Mouse (Mus musculus) midbrain, embryonic 11.5 days (tissue): Measurements from ENCODE around the gene Pkd1. TPM values are rescaled to one million over a fixed set of nuclear protein-coding genes. Genes with fewer than 3 reads are reported as not detected.

Experiments used
- ATAC-seq: fragments of 200-750 bp; cut with Nextera tagmentation; 2 replicates; pipeline ENCODE4 v1.8.0; 2017; ENCODE audit warnings: moderate TSS enrichment, moderate library complexity; ENCODE audit not compliant: low FRiP score
- DNase-seq: peaks from one replicate; pipeline ENCODE4 v3.0.0; 2015; ENCODE audit warnings: low spot score; ENCODE audit errors: missing footprints
- H3K27ac ChIP-seq: fragments of 300-500 bp; sonication (generic); 2 replicates; pipeline ENCODE4 v1.5.1; 2014; ENCODE audit warnings: low read depth, low read length
- H3K27me3 ChIP-seq: fragments of 300-500 bp; sonication (generic); 2 replicates; pipeline ENCODE4 v1.6.1; 2014; ENCODE audit warnings: mild to moderate bottlenecking, low read length, moderate library complexity, mixed read lengths; ENCODE audit not compliant: control insufficient read depth, insufficient read depth
- H3K36me3 ChIP-seq: fragments of 300-500 bp; sonication (generic); 2 replicates; pipeline ENCODE4 v1.6.1; 2014; ENCODE audit warnings: mild to moderate bottlenecking, low read length, moderate library complexity, mixed read lengths; ENCODE audit not compliant: control insufficient read depth, insufficient read depth
- H3K4me1 ChIP-seq: fragments of 300-500 bp; sonication (generic); 2 replicates; pipeline ENCODE4 v1.6.1; 2014; ENCODE audit warnings: low read length; ENCODE audit not compliant: control insufficient read depth, insufficient read depth
- H3K4me2 ChIP-seq: fragments of 300-500 bp; sonication (generic); 2 replicates; pipeline ENCODE4 v1.6.1; 2014; ENCODE audit warnings: mild to moderate bottlenecking, moderate library complexity
- H3K4me3 ChIP-seq: fragments of 300-500 bp; sonication (generic); 2 replicates; pipeline ENCODE4 v1.5.1; 2014; ENCODE audit warnings: low read depth, low read length
- H3K9ac ChIP-seq: fragments of 300-500 bp; sonication (generic); 2 replicates; pipeline ENCODE4 v1.6.1; 2014; ENCODE audit warnings: low read length
- H3K9me3 ChIP-seq: fragments of 300-500 bp; sonication (generic); 2 replicates; pipeline ENCODE4 v1.6.1; 2016; ENCODE audit warnings: low read length; ENCODE audit not compliant: control insufficient read depth
- WGBS: fragments of 180-500 bp; shearing (Covaris S2); extraction: QIAGEN DNeasy Blood & Tissue Kit; methylation state at CpG from one replicate; pipeline ENCODE4 v1.1.7; 2014; 5-methylcytosine and 5-hydroxymethylcytosine counted together
- polyA plus RNA-seq: library from polyadenylated mRNA; unstranded; fragments of >200 nt; fragmentation: Nextera tagmentation; extraction: Ambion mirVana; gene quantifications from 2 replicates; pipeline ENCODE4 v1.2.1, GENCODE M21; 2014

Pkd1 gene
- polyA plus RNA-seq, 1 experiment from 2014 or later, result 18.5 TPM

DNA sequence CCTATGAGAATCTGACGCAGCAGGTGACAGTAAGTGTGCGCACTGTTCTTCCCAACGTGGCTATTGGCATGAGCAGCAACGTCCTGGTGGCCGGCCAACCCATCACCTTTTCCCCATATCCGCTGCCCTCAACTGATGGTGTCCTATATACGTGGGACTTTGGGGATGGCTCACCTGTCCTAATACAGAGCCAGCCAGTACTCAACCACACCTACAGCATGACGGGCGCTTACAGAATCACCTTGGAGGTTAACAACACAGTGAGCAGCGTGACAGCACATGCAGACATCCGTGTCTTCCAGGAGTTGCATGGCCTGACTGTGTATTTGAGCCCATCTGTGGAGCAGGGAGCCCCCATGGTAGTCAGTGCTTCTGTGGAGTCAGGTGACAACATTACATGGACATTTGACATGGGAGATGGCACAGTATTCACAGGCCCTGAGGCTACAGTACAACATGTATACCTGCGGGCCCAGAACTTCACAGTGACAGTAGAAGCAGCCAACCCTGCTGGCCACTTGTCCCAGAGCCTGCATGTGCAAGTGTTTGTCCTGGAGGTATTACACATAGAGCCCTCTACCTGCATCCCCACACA lies 23.1 kb downstream of the Pkd1 start:
- Histone ChIP-seq H3K9ac (no peak overlapping the region), H3K4me2 (no peak overlapping the region), H3K36me3 (peaks cover 8% of the 10 kb centered on the region), H3K27ac (no peak overlapping the region), H3K27me3 (no peaks in the 10 kb centered on the region), H3K9me3 (no peaks in the 10 kb centered on the region), H3K4me1 (no peaks in the 10 kb centered on the region), H3K4me3 (no peak overlapping the region)
- DNase-seq (no peak), ATAC-seq (no peak)
- 91% methylated on average over 12 of the region's 12 CpGs for WGBS

DNA sequence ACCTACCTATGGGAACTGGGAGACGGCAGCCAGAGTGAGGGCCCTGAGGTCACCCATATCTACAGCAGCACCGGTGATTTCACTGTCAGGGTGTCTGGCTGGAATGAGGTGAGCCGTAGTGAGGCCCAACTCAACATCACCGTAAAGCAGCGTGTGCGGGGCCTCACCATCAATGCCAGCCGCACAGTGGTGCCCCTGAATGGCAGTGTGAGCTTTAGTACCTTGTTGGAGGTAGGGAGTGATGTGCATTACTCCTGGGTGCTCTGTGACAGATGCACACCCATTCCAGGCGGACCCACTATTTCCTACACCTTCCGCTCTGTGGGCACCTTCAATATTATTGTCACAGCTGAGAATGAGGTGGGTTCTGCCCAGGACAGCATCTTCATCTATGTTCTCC lies 24.2 kb downstream of the Pkd1 start:
- H3K27ac ChIP-seq, result no peak overlapping the region
- 93% methylated on average over 9 of the region's 9 CpGs for WGBS
- H3K4me1 ChIP-seq, result no peaks in the 10 kb centered on the region
- no peaks in the 10 kb centered on the region for H3K9me3 ChIP-seq
- peaks cover 11% of the 10 kb centered on the region for H3K36me3 ChIP-seq
- H3K9ac ChIP-seq, result no peak overlapping the region
- DNase-seq, result no peak
- H3K4me3 ChIP-seq, result no peak overlapping the region
- ATAC-seq, result no peak
- H3K27me3 ChIP-seq, result no peaks in the 10 kb centered on the region
- no peak overlapping the region for H3K4me2 ChIP-seq

- H3K9me3 ChIP-seq, result no peaks in the 10 kb centered on the region
- H3K4me3 ChIP-seq, result no peak overlapping the region
- no peaks in the 10 kb centered on the region for H3K27me3 ChIP-seq
- peaks cover 17% of the 10 kb centered on the region for H3K36me3 ChIP-seq
- H3K27ac ChIP-seq, result no peak overlapping the region
- no peak for ATAC-seq
- DNase-seq, result no peak
- no peak overlapping the region for H3K4me2 ChIP-seq
- WGBS, result 95% methylated on average over 3 of the region's 3 CpGs
- no peak overlapping the region for H3K9ac ChIP-seq
- no peaks in the 10 kb centered on the region for H3K4me1 ChIP-seq
These were observed 29.9 kb downstream of the Pkd1 start for GRCm38 (mm10) chr17:24579532-24579931.

GRCm38 (mm10) chr17:24580287-24580686 lies 30.7 kb downstream of the Pkd1 start:
- H3K27me3 ChIP-seq, result no peaks in the 10 kb centered on the region
- no peak overlapping the region for H3K27ac ChIP-seq
- H3K9ac ChIP-seq, result no peak overlapping the region
- DNase-seq (no peak), ATAC-seq (no peak)
- H3K9me3 ChIP-seq, result no peaks in the 10 kb centered on the region
- H3K4me3 ChIP-seq, result no peak overlapping the region
- WGBS, result 97% methylated on average over 2 of the region's 2 CpGs
- H3K4me1 ChIP-seq, result no peaks in the 10 kb centered on the region
- no peak overlapping the region for H3K4me2 ChIP-seq
- peaks cover 15% of the 10 kb centered on the region for H3K36me3 ChIP-seq

- Histone ChIP-seq H3K4me1 (no peaks in the 10 kb centered on the region), H3K27me3 (no peaks in the 10 kb centered on the region), H3K9ac (no peak overlapping the region), H3K4me3 (no peak overlapping the region), H3K9me3 (no peaks in the 10 kb centered on the region), H3K4me2 (no peak overlapping the region), H3K36me3 (peaks cover 22% of the 10 kb centered on the region), H3K27ac (no peak overlapping the region)
- ATAC-seq (no peak), DNase-seq (no peak)
- 75% methylated on average over 5 of the region's 5 CpGs for WGBS
These were observed 34.2 kb downstream of the Pkd1 start for GRCm38 (mm10) chr17:24583599-24584460.

DNA sequence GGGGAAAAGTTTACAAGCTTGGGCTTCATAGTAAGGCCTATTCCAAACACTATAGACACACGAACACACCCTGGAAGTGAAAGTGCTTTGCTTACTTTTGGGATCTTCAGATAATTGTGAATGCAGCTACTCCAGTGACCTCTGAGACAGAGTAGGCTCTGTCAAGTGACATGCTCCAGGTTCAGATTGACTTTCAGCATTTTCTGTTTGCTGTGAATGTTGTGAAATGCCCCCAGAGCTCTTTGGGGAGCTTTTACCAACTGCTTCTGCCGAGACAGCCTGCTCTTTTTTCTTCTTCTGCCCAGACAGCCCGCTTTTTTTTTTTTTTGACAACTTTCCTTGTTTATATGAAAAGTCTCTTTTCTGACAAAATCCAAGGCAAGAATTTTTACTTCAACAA lies 34.9 kb downstream of the Pkd1 start:
- no peak for ATAC-seq
- H3K9ac ChIP-seq, result no peak overlapping the region
- no peaks in the 10 kb centered on the region for H3K4me1 ChIP-seq
- WGBS, result 93% methylated on average over 3 of the region's 3 CpGs
- DNase-seq, result no peak
- peaks cover 20% of the 10 kb centered on the region for H3K36me3 ChIP-seq
- no peaks in the 10 kb centered on the region for H3K27me3 ChIP-seq
- H3K4me2 ChIP-seq, result no peak overlapping the region
- no peak overlapping the region for H3K4me3 ChIP-seq
- no peak overlapping the region for H3K27ac ChIP-seq
- no peaks in the 10 kb centered on the region for H3K9me3 ChIP-seq

DNA sequence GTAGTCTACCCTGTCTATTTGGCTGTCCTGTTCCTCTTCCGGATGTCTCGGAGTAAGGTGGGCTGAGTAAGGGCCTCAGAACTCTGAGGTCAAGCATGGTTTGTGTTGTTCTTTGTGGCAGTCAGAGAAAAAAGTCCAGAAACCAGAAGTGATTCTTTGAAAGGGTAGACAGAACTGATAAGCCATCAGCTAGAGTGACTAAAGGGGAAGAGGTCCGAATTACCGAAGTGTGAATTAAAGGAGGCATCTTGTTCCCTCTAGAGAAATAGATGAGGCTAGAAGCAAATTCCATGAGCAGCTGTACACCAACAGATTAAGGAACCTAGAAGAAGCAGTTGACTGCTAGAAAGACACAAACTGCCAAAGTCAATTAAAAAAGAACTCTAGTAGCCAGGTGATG lies 36.9 kb downstream of the Pkd1 start:
- no peak for ATAC-seq
- no peak for DNase-seq
- no peak overlapping the region for H3K27ac ChIP-seq
- no peaks in the 10 kb centered on the region for H3K4me1 ChIP-seq
- 94% methylated on average over 4 of the region's 4 CpGs for WGBS
- peaks cover 22% of the 10 kb centered on the region for H3K36me3 ChIP-seq
- H3K9me3 ChIP-seq, result no peaks in the 10 kb centered on the region
- H3K4me3 ChIP-seq, result no peak overlapping the region
- H3K9ac ChIP-seq, result no peak overlapping the region
- H3K27me3 ChIP-seq, result no peaks in the 10 kb centered on the region
- H3K4me2 ChIP-seq, result no peak overlapping the region

GRCm38 (mm10) chr17:24590943-24591342 lies 41.3 kb downstream of the Pkd1 start:
- ATAC-seq (no peak), DNase-seq (no peak)
- Histone ChIP-seq H3K27me3 (no peaks in the 10 kb centered on the region), H3K9me3 (no peaks in the 10 kb centered on the region), H3K4me3 (no peak overlapping the region), H3K27ac (no peak overlapping the region), H3K4me2 (no peak overlapping the region), H3K9ac (no peak overlapping the region), H3K4me1 (no peaks in the 10 kb centered on the region), H3K36me3 (peaks cover 30% of the 10 kb centered on the region)
- 90% methylated on average over 3 of the region's 3 CpGs for WGBS

DNA sequence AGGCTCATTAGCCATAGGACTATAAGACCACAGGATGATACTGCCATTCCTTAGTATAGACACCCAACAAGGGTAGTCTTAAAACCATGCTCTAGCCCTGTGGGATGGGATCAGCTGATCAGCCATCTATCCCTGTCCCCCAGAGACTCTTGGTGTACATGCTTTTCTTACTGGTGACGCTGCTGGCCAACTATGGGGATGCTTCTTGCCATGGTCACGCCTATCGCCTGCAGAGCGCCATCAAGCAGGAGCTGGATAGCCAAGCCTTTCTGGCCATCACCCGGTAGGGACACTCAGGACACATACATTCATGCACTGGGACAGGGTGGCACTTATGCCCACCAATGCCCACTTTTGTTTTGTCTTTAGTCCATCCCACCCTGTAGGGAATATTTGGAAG lies 42.1 kb downstream of the Pkd1 start:
- H3K27ac ChIP-seq, result no peak overlapping the region
- WGBS, result 98% methylated on average over 5 of the region's 5 CpGs
- no peak for ATAC-seq

More for the DNA sequence above, 42.1 kb downstream of the Pkd1 start:
- H3K27me3 ChIP-seq, result no peaks in the 10 kb centered on the region
- no peaks in the 10 kb centered on the region for H3K4me1 ChIP-seq
- no peak overlapping the region for H3K4me2 ChIP-seq
- no peaks in the 10 kb centered on the region for H3K9me3 ChIP-seq
- H3K9ac ChIP-seq, result no peak overlapping the region
- DNase-seq, result no peak
- peaks cover 31% of the 10 kb centered on the region for H3K36me3 ChIP-seq
- no peak overlapping the region for H3K4me3 ChIP-seq
